Mouse (Mus musculus) testis, adult 2 months (tissue): ENCODE results near the gene Ndfip2.

Source experiments
- CTCF ChIP-seq: fragments of 200-500 bp; IDR thresholded peaks from 2 replicates; pipeline ENCODE4 v1.5.1; 2012; ENCODE audit warnings: low read depth, mild to moderate bottlenecking, inconsistent platforms, low read length, moderate library complexity; ENCODE audit not compliant: control insufficient read depth, insufficient read depth, insufficient replicate concordance
- POLR2A ChIP-seq: fragments of 200-500 bp; IDR thresholded peaks from 2 replicates; pipeline ENCODE4 v1.6.1; 2012; ENCODE audit warnings: low read depth, mild to moderate bottlenecking, inconsistent platforms, low read length, moderate library complexity; ENCODE audit not compliant: control insufficient read depth

DNA sequence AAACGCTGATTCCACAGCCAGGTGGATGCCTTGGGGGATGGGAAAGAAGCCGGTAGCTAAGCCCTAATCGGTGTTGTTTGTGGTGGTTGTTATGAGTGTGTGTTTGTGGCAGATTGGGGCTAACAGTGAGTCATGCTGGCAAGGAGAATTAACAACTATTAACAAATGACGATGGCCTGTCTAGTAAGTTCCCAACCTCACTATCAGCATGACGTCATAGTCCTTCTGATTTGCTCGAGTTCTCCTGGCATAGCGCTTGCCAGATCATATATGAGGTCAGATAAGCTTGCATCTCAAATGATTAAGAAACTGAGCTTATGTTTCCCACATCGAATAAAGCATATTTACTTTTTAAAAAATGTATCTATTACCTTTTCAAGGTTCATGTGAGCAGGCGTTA lies 20.6 kb upstream of the Ndfip2 start:
- TF ChIP-seq CTCF (no peak), POLR2A (no peak)
